Mouse (Mus musculus): ENCODE data around the gene Gstt3. TPM values are rescaled to one million over a fixed set of nuclear protein-coding genes. Genes with fewer than 3 reads are reported as not detected.

Gene Gstt3
- total and polyA plus RNA-seq, 3 experiments: 72.3 to 163 (median 109) TPM

- DNase-seq (ENCODE audit: extremely low read depth): no peak
- Histone ChIP-seq H3K27ac (ENCODE audit: insufficient read depth, low read depth) (peak overlapping the region; percentile 92), H3K9me3 (replicated peaks; ENCODE audit: low read length) (peaks cover 49% of the 10 kb centered on the region), H3K4me3 (replicated peaks in 1 of 3; ENCODE audit: low read depth in 2 of 3, low read length in 2 of 3, poor library complexity in 1 of 3) (no peak overlapping the region), H3K9ac (ENCODE audit: insufficient read depth, low read depth) (no peak overlapping the region), H3K4me2 (ENCODE audit: insufficient read depth, low read depth, poor library complexity, severe bottlenecking) (no peak overlapping the region), H3K79me2 (replicated peaks; ENCODE audit: control insufficient read depth, extremely low read depth, insufficient read depth, poor library complexity, severe bottlenecking) (no peaks in the 10 kb centered on the region), H3K27me3 (replicated peaks) (no peaks in the 10 kb centered on the region), H3K36me3 (replicated peaks in 1 of 2; ENCODE audit: control insufficient read depth in 1 of 2, insufficient read depth in 1 of 2, low read length in 1 of 2) (peaks cover 0 to 11% of the 10 kb centered on the region in 2 experiments), H3K4me1 (ENCODE audit: control insufficient read depth in 1 of 2, insufficient read depth in 2 of 2) (peaks cover 0 to 39% of the 10 kb centered on the region in 2 experiments; a peak in 2 of 4 replicates)
- dilution Hi-C loops (cut with MboI; ENCODE audit: extremely low pct_ligation_motif_present, extremely low pct_unique_long_range_greater_than_20kb, low sequenced_read_pairs) (no loop called here), in situ Hi-C loops (cut with MboI; ENCODE audit: low pct_ligation_motif_present, low pct_unique_long_range_greater_than_20kb, low sequenced_read_pairs) (no loop called here)
- TF ChIP-seq MXI1 (IDR thresholded peaks at IDR 0.05; ENCODE audit: low read depth, low read length): no peak
Observed at GRCm38 (mm10) chr10:75823782-75824181, 42.6 kb upstream of the Gstt3 start.

DNA sequence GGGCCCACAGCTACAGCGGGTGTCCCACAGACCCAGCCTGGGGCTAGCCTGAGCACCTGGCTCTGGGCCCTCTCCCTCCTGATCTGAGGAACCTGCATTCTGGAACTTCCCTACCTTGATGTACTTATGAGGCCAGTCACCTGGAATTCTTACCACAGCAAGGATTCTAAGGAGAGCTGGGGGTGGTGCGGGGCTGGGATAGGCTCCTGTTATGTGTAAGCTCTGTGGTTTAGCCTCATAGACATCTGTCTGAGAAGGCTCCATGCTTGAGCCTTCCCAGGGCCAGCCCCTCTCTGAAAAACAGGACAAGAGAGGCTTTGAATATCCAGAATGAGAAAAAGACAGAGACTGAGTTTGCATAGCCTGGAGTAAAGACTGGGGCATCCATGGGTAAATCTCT, 41.2 kb upstream of the Gstt3 start, which contains the start of gene Gstt4:
Gstt4 (minus strand) TSS at position 101 of the 400 bp plus-strand sequence.
- Histone ChIP-seq H3K9me3 (replicated peaks; ENCODE audit: low read length) (peaks cover 44% of the 10 kb centered on the region), H3K4me1 (ENCODE audit: control insufficient read depth in 1 of 2, insufficient read depth in 2 of 2) (peaks cover 0 to 32% of the 10 kb centered on the region in 2 experiments; a peak in 2 of 4 replicates), H3K79me2 (replicated peaks; ENCODE audit: control insufficient read depth, extremely low read depth, insufficient read depth, poor library complexity, severe bottlenecking) (no peaks in the 10 kb centered on the region), H3K4me3 (replicated peaks in 1 of 3; ENCODE audit: low read depth in 2 of 3, low read length in 2 of 3, poor library complexity in 1 of 3) (no peak within 1 kb of the TSS), H3K27me3 (replicated peaks) (no peaks in the 10 kb centered on the region), H3K27ac (ENCODE audit: insufficient read depth, low read depth) (no peak within 1 kb of the TSS), H3K9ac (ENCODE audit: insufficient read depth, low read depth) (no peak within 1 kb of the TSS), H3K36me3 (replicated peaks in 1 of 2; ENCODE audit: control insufficient read depth in 1 of 2, insufficient read depth in 1 of 2, low read length in 1 of 2) (peaks cover 0 to 5% of the 10 kb centered on the region in 2 experiments), H3K4me2 (ENCODE audit: insufficient read depth, low read depth, poor library complexity, severe bottlenecking) (no peak within 1 kb of the TSS)
- no peak for TF ChIP-seq JUND (conservative IDR thresholded peaks at IDR 0.05; ENCODE audit: low read depth, low read length)
- no peak for DNase-seq (ENCODE audit: extremely low read depth)
- in situ Hi-C loops (cut with MboI; ENCODE audit: low pct_ligation_motif_present, low pct_unique_long_range_greater_than_20kb, low sequenced_read_pairs): no loop called here
- dilution Hi-C loops (cut with MboI; ENCODE audit: extremely low pct_ligation_motif_present, extremely low pct_unique_long_range_greater_than_20kb, low sequenced_read_pairs): no loop called here

GRCm38 (mm10) chr10:75819882-75820281, 38.7 kb upstream of the Gstt3 start:
- H3K9me3 ChIP-seq (replicated peaks; ENCODE audit: low read length): peaks cover 30% of the 10 kb centered on the region
- peaks cover 0 to 1% of the 10 kb centered on the region in 2 experiments for H3K36me3 ChIP-seq (replicated peaks in 1 of 2; ENCODE audit: control insufficient read depth in 1 of 2, insufficient read depth in 1 of 2, low read length in 1 of 2)
- DNase-seq (ENCODE audit: extremely low read depth): no peak
- dilution Hi-C loops (cut with MboI; ENCODE audit: extremely low pct_ligation_motif_present, extremely low pct_unique_long_range_greater_than_20kb, low sequenced_read_pairs) (no loop called here), in situ Hi-C loops (cut with MboI; ENCODE audit: low pct_ligation_motif_present, low pct_unique_long_range_greater_than_20kb, low sequenced_read_pairs) (no loop called here)
- no peak overlapping the region for H3K9ac ChIP-seq (ENCODE audit: insufficient read depth, low read depth)
- H3K79me2 ChIP-seq (replicated peaks; ENCODE audit: control insufficient read depth, extremely low read depth, insufficient read depth, poor library complexity, severe bottlenecking): no peaks in the 10 kb centered on the region
- H3K27me3 ChIP-seq (replicated peaks): no peaks in the 10 kb centered on the region
- H3K4me3 ChIP-seq (replicated peaks in 1 of 3; ENCODE audit: low read depth in 2 of 3, low read length in 2 of 3, poor library complexity in 1 of 3): no peak overlapping the region
- H3K4me2 ChIP-seq (ENCODE audit: insufficient read depth, low read depth, poor library complexity, severe bottlenecking): no peak overlapping the region
- TF ChIP-seq ELF1 (IDR thresholded peaks at IDR 0.05; ENCODE audit: low read depth, low read length): no peak
- TF ChIP-seq USF2 (conservative IDR thresholded peaks at IDR 0.05; ENCODE audit: low read depth, low read length): no peak
- no peak for TF ChIP-seq CTCF (conservative IDR thresholded peaks at IDR 0.05 in 1 of 2, IDR thresholded peaks at IDR 0.05 in 1 of 2; ENCODE audit: low read depth in 2 of 2, low read length in 2 of 2)
- no peak for TF ChIP-seq EP300 (IDR thresholded peaks at IDR 0.05; ENCODE audit: low read length)
- no peak for TF ChIP-seq MAX (IDR thresholded peaks at IDR 0.05; ENCODE audit: low read length)
- no peak for TF ChIP-seq TCF12 (IDR thresholded peaks at IDR 0.05; ENCODE audit: low read depth, low read length)
- TF ChIP-seq RAD21 (IDR thresholded peaks at IDR 0.05; ENCODE audit: low read depth, low read length): no peak
- TF ChIP-seq POLR2AphosphoS2 (IDR thresholded peaks at IDR 0.05; ENCODE audit: low read depth, low read length): no peak
- no peak for TF ChIP-seq MEF2A (IDR thresholded peaks at IDR 0.05; ENCODE audit: borderline replicate concordance, low read depth, low read length)
- no peak overlapping the region for H3K27ac ChIP-seq (ENCODE audit: insufficient read depth, low read depth)
- peaks cover 0 to 17% of the 10 kb centered on the region in 2 experiments; a peak in 2 of 4 replicates for H3K4me1 ChIP-seq (ENCODE audit: control insufficient read depth in 1 of 2, insufficient read depth in 2 of 2)
